Mouse (Mus musculus): ENCODE measurements around the gene Unc45a. TPM values are rescaled to one million over a fixed set of nuclear protein-coding genes. Genes with fewer than 3 reads are reported as not detected.
A peak's percentile ranks its signal among the peaks of the same experiment; 100 is the strongest.

The Unc45a gene
- 20.5 and 21.0 TPM in 2 replicates for polyA plus RNA-seq (2016; fragmentation: Nextera tagmentation; extraction: Ambion mirVana)

GRCm38 (mm10) chr7:80340793-80341192 lies at the start of gene Unc45a:
TSS of gene Unc45a (minus strand) at chr7:80341005.
- peak within 1 kb of the TSS; percentile 89 for H3K4me2 ChIP-seq
- 0 out of 2 replicates have a peak, but pooled peaks cover 4% of the 10 kb centered on the region for H3K9me3 ChIP-seq (replicated peaks)
- H3K27ac ChIP-seq (ENCODE audit: poor library complexity, severe bottlenecking) = peak within 1 kb of the TSS; percentile 78
- H3K4me3 ChIP-seq = peak within 1 kb of the TSS; percentile 79
- peak within 1 kb of the TSS; percentile 83 for H3K9ac ChIP-seq
- H3K36me3 ChIP-seq = peaks cover 24% of the 10 kb centered on the region
- 2% methylated on average over 11 of the region's 11 CpGs for WGBS
- peak; percentile 68 for ATAC-seq (ENCODE audit: insufficient number of reproducible peaks, low FRiP score)
- no peaks in the 10 kb centered on the region for H3K27me3 ChIP-seq (replicated peaks)
- H3K4me1 ChIP-seq (replicated peaks) = peaks cover 43% of the 10 kb centered on the region

- H3K36me3 ChIP-seq = peaks cover 45% of the 10 kb centered on the region
- peaks cover 34% of the 10 kb centered on the region for H3K4me1 ChIP-seq (replicated peaks)
- peak within 1 kb of the TSS; percentile 72 for H3K4me2 ChIP-seq
- peak within 1 kb of the TSS; percentile 44 for H3K4me3 ChIP-seq
- H3K9ac ChIP-seq = peak within 1 kb of the TSS; percentile 70
- peak; percentile 58 for ATAC-seq (ENCODE audit: insufficient number of reproducible peaks, low FRiP score)
- peak within 1 kb of the TSS; percentile 68 for H3K27ac ChIP-seq (ENCODE audit: poor library complexity, severe bottlenecking)
- peaks cover under 1% of the 10 kb centered on the region; the same call in 1 of the 2 replicates for H3K27me3 ChIP-seq (replicated peaks)
- WGBS = 10% methylated on average over 33 of the region's 33 CpGs
- no peaks in the 10 kb centered on the region for H3K9me3 ChIP-seq (replicated peaks)
Observed at GRCm38 (mm10) chr7:80387633-80388543, 47.1 kb upstream of the Unc45a start, which contains the start of gene Fes. TSS of gene Fes (minus strand) at chr7:80387946.

- Histone ChIP-seq H3K27me3 (replicated peaks) (peaks cover 8% of the 10 kb centered on the region), H3K4me3 (peak overlapping the region; percentile 44), H3K9me3 (replicated peaks) (no peaks in the 10 kb centered on the region), H3K4me1 (replicated peaks) (peaks cover 40% of the 10 kb centered on the region), H3K36me3 (peaks cover 45% of the 10 kb centered on the region), H3K27ac (ENCODE audit: poor library complexity, severe bottlenecking) (peak overlapping the region; percentile 68), H3K4me2 (peak overlapping the region; percentile 72), H3K9ac (peak overlapping the region; percentile 70)
- 33% methylated on average over 17 of the region's 17 CpGs for WGBS
- 0 out of 2 replicates have a peak, but pooled peaks have one; percentile 12 for ATAC-seq (ENCODE audit: insufficient number of reproducible peaks, low FRiP score)
Observed at GRCm38 (mm10) chr7:80387033-80387632, 46.3 kb upstream of the Unc45a start.

GRCm38 (mm10) chr7:80386235-80386930 lies 45.6 kb upstream of the Unc45a start:
- H3K4me1 ChIP-seq (replicated peaks) = peaks cover 40% of the 10 kb centered on the region
- peak overlapping the region; percentile 72 for H3K4me2 ChIP-seq
- ATAC-seq (ENCODE audit: insufficient number of reproducible peaks, low FRiP score) = peak; percentile 36; the same call in 1 of the 2 replicates
- H3K4me3 ChIP-seq = peak overlapping the region; percentile 44
- H3K9ac ChIP-seq = peak overlapping the region; percentile 70
- H3K27ac ChIP-seq (ENCODE audit: poor library complexity, severe bottlenecking) = peak overlapping the region; percentile 12; the same call in 1 of the 2 replicates
- H3K27me3 ChIP-seq (replicated peaks) = peaks cover 14% of the 10 kb centered on the region
- peaks cover 41% of the 10 kb centered on the region for H3K36me3 ChIP-seq
- WGBS = 35% methylated on average over 18 of the region's 18 CpGs
- no peaks in the 10 kb centered on the region for H3K9me3 ChIP-seq (replicated peaks)

- Histone ChIP-seq H3K4me1 (replicated peaks) (peaks cover 23% of the 10 kb centered on the region), H3K9ac (0 out of 2 replicates have a peak overlapping the region, but pooled peaks have one; percentile 6), H3K9me3 (replicated peaks) (no peaks in the 10 kb centered on the region), H3K36me3 (peaks cover 50% of the 10 kb centered on the region), H3K27ac (ENCODE audit: poor library complexity, severe bottlenecking) (no peak overlapping the region), H3K4me3 (no peak overlapping the region), H3K27me3 (replicated peaks) (peaks cover 20% of the 10 kb centered on the region), H3K4me2 (no peak overlapping the region)
- 67% methylated on average over 11 of the region's 11 CpGs for WGBS
- ATAC-seq (ENCODE audit: insufficient number of reproducible peaks, low FRiP score) = no peak
Observed at GRCm38 (mm10) chr7:80382919-80383318, 42.1 kb upstream of the Unc45a start.

GRCm38 (mm10) chr7:80379531-80379930 lies 38.7 kb upstream of the Unc45a start:
- no peak for ATAC-seq (ENCODE audit: insufficient number of reproducible peaks, low FRiP score)
- no peaks in the 10 kb centered on the region for H3K9me3 ChIP-seq (replicated peaks)
- H3K27me3 ChIP-seq (replicated peaks) = peaks cover 20% of the 10 kb centered on the region
- H3K36me3 ChIP-seq = peaks cover 43% of the 10 kb centered on the region
- no peak overlapping the region for H3K4me3 ChIP-seq
- no peak overlapping the region for H3K27ac ChIP-seq (ENCODE audit: poor library complexity, severe bottlenecking)
- H3K4me2 ChIP-seq = no peak overlapping the region
- peaks cover 17% of the 10 kb centered on the region for H3K4me1 ChIP-seq (replicated peaks)
- no peak overlapping the region for H3K9ac ChIP-seq
- WGBS = 63% methylated on average over 13 of the region's 13 CpGs

GRCm38 (mm10) chr7:80377471-80377870 lies 36.7 kb upstream of the Unc45a start:
- Histone ChIP-seq H3K36me3 (peaks cover 33% of the 10 kb centered on the region), H3K9me3 (replicated peaks) (no peaks in the 10 kb centered on the region), H3K4me1 (replicated peaks) (peaks cover 14% of the 10 kb centered on the region), H3K4me2 (no peak overlapping the region), H3K9ac (no peak overlapping the region), H3K27ac (ENCODE audit: poor library complexity, severe bottlenecking) (no peak overlapping the region), H3K4me3 (no peak overlapping the region), H3K27me3 (replicated peaks) (peaks cover 15% of the 10 kb centered on the region)
- WGBS = 30% methylated on average over 6 of the region's 6 CpGs
- no peak for ATAC-seq (ENCODE audit: insufficient number of reproducible peaks, low FRiP score)

- 83% methylated on average over 10 of the region's 10 CpGs for WGBS
- H3K36me3 ChIP-seq = peaks cover 24% of the 10 kb centered on the region
Observed at GRCm38 (mm10) chr7:80376192-80376591, 35.4 kb upstream of the Unc45a start.

GRCm38 (mm10) chr7:80375376-80376039 lies 34.7 kb upstream of the Unc45a start:
- H3K27ac ChIP-seq (ENCODE audit: poor library complexity, severe bottlenecking) = no peak overlapping the region

More at GRCm38 (mm10) chr7:80376192-80376591, 35.4 kb upstream of the Unc45a start:
- Histone ChIP-seq H3K4me3 (no peak overlapping the region), H3K4me2 (no peak overlapping the region), H3K27ac (ENCODE audit: poor library complexity, severe bottlenecking) (no peak overlapping the region), H3K9ac (no peak overlapping the region), H3K9me3 (replicated peaks) (no peaks in the 10 kb centered on the region), H3K4me1 (replicated peaks) (peaks cover 11% of the 10 kb centered on the region), H3K27me3 (replicated peaks) (0 out of 2 replicates have a peak, but pooled peaks cover 3% of the 10 kb centered on the region)
- ATAC-seq (ENCODE audit: insufficient number of reproducible peaks, low FRiP score) = no peak

GRCm38 (mm10) chr7:80374733-80375132 lies 33.9 kb upstream of the Unc45a start:
- no peaks in the 10 kb centered on the region for H3K27me3 ChIP-seq (replicated peaks)
- H3K9ac ChIP-seq = no peak overlapping the region
- peaks cover 16% of the 10 kb centered on the region for H3K4me1 ChIP-seq (replicated peaks)
- 90% methylated on average over 3 of the region's 3 CpGs for WGBS
- H3K4me2 ChIP-seq = no peak overlapping the region
- no peak overlapping the region for H3K4me3 ChIP-seq
- H3K9me3 ChIP-seq (replicated peaks) = no peaks in the 10 kb centered on the region
- H3K27ac ChIP-seq (ENCODE audit: poor library complexity, severe bottlenecking) = no peak overlapping the region
- H3K36me3 ChIP-seq = peaks cover 10% of the 10 kb centered on the region
- ATAC-seq (ENCODE audit: insufficient number of reproducible peaks, low FRiP score) = no peak

More at GRCm38 (mm10) chr7:80375376-80376039, 34.7 kb upstream of the Unc45a start:
- Histone ChIP-seq H3K4me3 (no peak overlapping the region), H3K9ac (no peak overlapping the region), H3K36me3 (peaks cover 17% of the 10 kb centered on the region), H3K4me1 (replicated peaks) (peaks cover 11% of the 10 kb centered on the region), H3K4me2 (no peak overlapping the region), H3K27me3 (replicated peaks) (no peaks in the 10 kb centered on the region), H3K9me3 (replicated peaks) (no peaks in the 10 kb centered on the region)
- no peak for ATAC-seq (ENCODE audit: insufficient number of reproducible peaks, low FRiP score)
- 41% methylated on average over 9 of the region's 9 CpGs for WGBS

Measured in heart, embryonic 12.5 days (tissue).